Mouse (Mus musculus) liver, postnatal 0 days (tissue): ENCODE results near the gene Immp2l. TPM values are rescaled to one million over a fixed set of nuclear protein-coding genes. Genes with fewer than 3 reads are reported as not detected.

ENCODE experiments used
- ATAC-seq: fragments of 200-750 bp; cut with Nextera tagmentation; 2 replicates; pipeline ENCODE4 v1.8.0; 2017; ENCODE audit warnings: mild to moderate bottlenecking, moderate library complexity
- DNase-seq: peaks from one replicate; pipeline ENCODE4 v3.0.0-alpha.2; 2016
- H3K27ac ChIP-seq: fragments of 300-500 bp; sonication (generic); 2 replicates; pipeline ENCODE4 v1.5.1; 2014; ENCODE audit warnings: antibody characterized with exemption, moderate library complexity, mild to moderate bottlenecking, low read depth
- H3K27me3 ChIP-seq: fragments of 300-500 bp; sonication (generic); 2 replicates; pipeline ENCODE4 v1.6.1; 2014; ENCODE audit warnings: low read length, control low read depth, mixed read lengths; ENCODE audit not compliant: insufficient read depth
- H3K36me3 ChIP-seq: fragments of 300-500 bp; sonication (generic); replicated peaks from 2 replicates; pipeline ENCODE4 v1.6.1; 2014; ENCODE audit warnings: mild to moderate bottlenecking, control low read depth, low read length, moderate library complexity, mixed read lengths; ENCODE audit not compliant: insufficient read depth
- H3K4me1 ChIP-seq: fragments of 300-500 bp; sonication (generic); 2 replicates; pipeline ENCODE4 v1.6.1; 2014; ENCODE audit warnings: antibody characterized with exemption, mild to moderate bottlenecking, control low read depth; ENCODE audit not compliant: insufficient read depth
- H3K4me2 ChIP-seq: fragments of 300-500 bp; sonication (generic); 2 replicates; pipeline ENCODE4 v1.6.1; 2014; ENCODE audit warnings: low read depth, mild to moderate bottlenecking, low read length, moderate library complexity, mixed read lengths
- H3K4me3 ChIP-seq: fragments of 300-500 bp; sonication (generic); 2 replicates; pipeline ENCODE4 v1.5.1; 2014; ENCODE audit warnings: low read depth, low read length
- H3K9ac ChIP-seq: fragments of 300-500 bp; sonication (generic); replicated peaks from 2 replicates; pipeline ENCODE4 v1.6.1; 2014; ENCODE audit warnings: mild to moderate bottlenecking, moderate library complexity
- H3K9me3 ChIP-seq: fragments of 300-500 bp; sonication (generic); 2 replicates; pipeline ENCODE4 v1.6.1; 2016; ENCODE audit warnings: mild to moderate bottlenecking, control low read depth, low read length, mixed read lengths
- CTCF ChIP-seq: sonication (generic); IDR thresholded peaks from 2 replicates; pipeline ENCODE4 v1.5.1; 2016; ENCODE audit warnings: antibody characterized with exemption, low read depth
- EP300 ChIP-seq: IDR thresholded peaks from 2 replicates; pipeline ENCODE4 v1.6.1; 2016; ENCODE audit warnings: antibody characterized with exemption, low read depth, mild to moderate bottlenecking
- WGBS: fragments of 180-500 bp; shearing (Covaris S2); extraction: QIAGEN DNeasy Blood & Tissue Kit; methylation state at CpG from one replicate; pipeline ENCODE4 v1.1.7; 2014; ENCODE audit not compliant: insufficient replicate concordance; 5-methylcytosine and 5-hydroxymethylcytosine counted together
- polyA plus RNA-seq: library from polyadenylated mRNA; unstranded; fragments of >200 nt; fragmentation: Nextera tagmentation; extraction: Ambion mirVana; gene quantifications from 2 replicates; pipeline ENCODE4 v1.2.1, GENCODE M21; 2015

The Immp2l gene
- polyA plus RNA-seq, 1 experiment from 2014 or later = 35.9 TPM

GRCm38 (mm10) chr12:41829517-41829916, 805.6 kb downstream of the Immp2l start:
- Histone ChIP-seq H3K9ac (no peak overlapping the region), H3K4me3 (no peak overlapping the region), H3K9me3 (no peaks in the 10 kb centered on the region), H3K27ac (no peak overlapping the region), H3K4me1 (no peaks in the 10 kb centered on the region), H3K4me2 (no peak overlapping the region), H3K27me3 (no peaks in the 10 kb centered on the region), H3K36me3 (no peaks in the 10 kb centered on the region)
- ATAC-seq (no peak), DNase-seq (no peak)
- TF ChIP-seq EP300 = no peak
- TF ChIP-seq CTCF = no peak
- WGBS = 89% methylated on average over 6 of the region's 6 CpGs

- H3K4me1 ChIP-seq = no peaks in the 10 kb centered on the region
- no peaks in the 10 kb centered on the region for H3K36me3 ChIP-seq
- no peak overlapping the region for H3K9ac ChIP-seq
- H3K4me3 ChIP-seq = no peak overlapping the region
- H3K27me3 ChIP-seq = no peaks in the 10 kb centered on the region
- H3K27ac ChIP-seq = no peak overlapping the region
- H3K9me3 ChIP-seq = no peaks in the 10 kb centered on the region
- TF ChIP-seq CTCF (no peak), EP300 (no peak)
- H3K4me2 ChIP-seq = no peak overlapping the region
- WGBS = 75% methylated on average over 7 of the region's 7 CpGs
- ATAC-seq (no peak), DNase-seq (no peak)
Measured at GRCm38 (mm10) chr12:41831731-41832130, 807.8 kb downstream of the Immp2l start.

DNA sequence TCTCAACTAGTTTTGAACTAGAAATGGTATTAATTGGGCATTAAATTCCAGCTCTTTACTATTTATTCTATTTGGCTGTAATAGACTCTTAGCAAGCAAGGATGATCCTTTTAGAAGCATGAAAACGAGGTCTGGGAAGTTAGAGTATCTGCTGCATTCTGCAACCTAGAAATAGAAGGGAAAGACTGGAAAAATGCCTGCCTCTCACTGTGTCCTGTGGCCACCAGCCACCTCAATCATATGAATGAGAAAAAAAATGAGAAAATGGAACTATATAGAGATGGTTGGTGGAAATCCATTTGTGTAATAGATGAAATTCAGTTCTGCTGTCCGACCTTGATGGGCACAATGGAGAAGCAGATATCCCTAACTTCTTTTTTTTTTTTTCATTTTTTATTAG, 810.8 kb downstream of the Immp2l start:
- H3K4me3 ChIP-seq = no peak overlapping the region
- no peak overlapping the region for H3K9ac ChIP-seq
- DNase-seq (no peak), ATAC-seq (no peak)
- WGBS = 72% methylated on average over 2 of the region's 2 CpGs
- no peak for TF ChIP-seq EP300
- TF ChIP-seq CTCF = no peak
- no peaks in the 10 kb centered on the region for H3K27me3 ChIP-seq
- no peaks in the 10 kb centered on the region for H3K36me3 ChIP-seq
- no peak overlapping the region for H3K4me2 ChIP-seq
- H3K27ac ChIP-seq = no peak overlapping the region
- no peaks in the 10 kb centered on the region for H3K9me3 ChIP-seq
- H3K4me1 ChIP-seq = no peaks in the 10 kb centered on the region

GRCm38 (mm10) chr12:41838334-41838847, 814.5 kb downstream of the Immp2l start:
- no peak overlapping the region for H3K9ac ChIP-seq
- H3K27ac ChIP-seq = no peak overlapping the region
- H3K27me3 ChIP-seq = no peaks in the 10 kb centered on the region
- no peak overlapping the region for H3K4me3 ChIP-seq
- ATAC-seq (no peak), DNase-seq (no peak)
- TF ChIP-seq CTCF (no peak), EP300 (no peak)
- WGBS = 64% methylated on average over 6 of the region's 6 CpGs
- no peak overlapping the region for H3K4me2 ChIP-seq
- no peaks in the 10 kb centered on the region for H3K9me3 ChIP-seq
- no peaks in the 10 kb centered on the region for H3K36me3 ChIP-seq
- no peaks in the 10 kb centered on the region for H3K4me1 ChIP-seq

- DNase-seq = no peak
- no peaks in the 10 kb centered on the region for H3K36me3 ChIP-seq
Measured at GRCm38 (mm10) chr12:41839241-41839640, 815.4 kb downstream of the Immp2l start.

DNA sequence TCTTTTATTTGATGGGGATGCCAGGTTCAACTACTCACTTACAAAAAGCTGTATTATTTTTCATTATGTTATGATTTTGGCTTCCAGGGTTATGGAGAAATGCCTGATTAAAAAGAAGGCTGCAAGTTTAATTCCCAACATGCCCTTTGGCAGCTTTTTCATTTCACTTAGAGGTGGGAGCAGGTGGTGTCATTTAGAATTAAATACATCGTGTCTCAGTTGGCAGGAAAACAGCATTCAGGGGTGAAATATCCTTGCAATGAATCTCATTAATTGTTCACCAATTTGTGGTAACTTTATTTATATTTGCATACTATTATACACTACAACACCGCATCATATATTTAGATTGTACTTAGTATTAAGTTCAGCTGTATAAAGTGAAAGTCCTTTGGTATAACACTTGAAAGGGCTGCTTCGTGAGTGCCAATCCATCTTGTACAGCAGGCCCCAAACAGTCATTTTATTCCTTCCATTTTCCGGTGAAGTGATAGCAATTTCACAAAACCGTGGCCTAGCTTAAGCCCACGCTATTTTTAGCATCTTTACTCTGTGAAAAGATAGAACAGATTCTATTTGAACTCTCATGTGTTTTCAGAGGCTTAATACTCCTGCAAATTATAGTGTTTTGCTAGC, 818.9 kb downstream of the Immp2l start:
- Histone ChIP-seq H3K27ac (no peak overlapping the region), H3K9me3 (no peaks in the 10 kb centered on the region), H3K4me3 (no peak overlapping the region), H3K36me3 (no peaks in the 10 kb centered on the region), H3K4me1 (no peaks in the 10 kb centered on the region), H3K9ac (no peak overlapping the region), H3K27me3 (no peaks in the 10 kb centered on the region), H3K4me2 (no peak overlapping the region)
- no peak for ATAC-seq
- TF ChIP-seq EP300 (no peak), CTCF (no peak)
- DNase-seq = no peak
- WGBS = 70% methylated on average over 6 of the region's 6 CpGs

More at GRCm38 (mm10) chr12:41839241-41839640, 815.4 kb downstream of the Immp2l start:
- WGBS = 85% methylated on average over 2 of the region's 2 CpGs
- no peak overlapping the region for H3K4me3 ChIP-seq
- no peaks in the 10 kb centered on the region for H3K9me3 ChIP-seq
- no peak overlapping the region for H3K9ac ChIP-seq
- no peaks in the 10 kb centered on the region for H3K27me3 ChIP-seq
- no peak for TF ChIP-seq CTCF
- no peak for TF ChIP-seq EP300
- H3K4me1 ChIP-seq = no peaks in the 10 kb centered on the region
- no peak overlapping the region for H3K4me2 ChIP-seq
- no peak overlapping the region for H3K27ac ChIP-seq
- no peak for ATAC-seq
